Mouse (Mus musculus) CH12.LX (cell line): Measurements from ENCODE around the gene Ift43.

Source experiments
- CTCF ChIP-seq, 2 experiments: IDR thresholded peaks in 1 of 2; conservative IDR thresholded peaks in 1 of 2; 2 replicates each; pipeline ENCODE4 v1.5.1; 2011 to 2012; ENCODE audit warnings: low read depth in 2 of 2, low read length in 2 of 2, improper control_type of control experiment in 1 of 2, inconsistent platforms in 1 of 2, mild to moderate bottlenecking in 1 of 2, moderate library complexity in 1 of 2
- ELF1 ChIP-seq: IDR thresholded peaks from 2 replicates; pipeline ENCODE4 v1.6.1; 2014; ENCODE audit warnings: low read depth, mild to moderate bottlenecking, inconsistent platforms, low read length, improper control_type of control experiment
- EP300 ChIP-seq: IDR thresholded peaks from 2 replicates; pipeline ENCODE4 v1.6.1; 2011; ENCODE audit warnings: low read length, improper control_type of control experiment
- MAFK ChIP-seq: IDR thresholded peaks from 2 replicates; pipeline ENCODE4 v1.6.1; 2011; ENCODE audit warnings: low read length, improper control_type of control experiment; ENCODE audit not compliant: insufficient replicate concordance
- MAX ChIP-seq: IDR thresholded peaks from 2 replicates; pipeline ENCODE4 v1.6.1; 2011; ENCODE audit warnings: low read length, improper control_type of control experiment
- POLR2A ChIP-seq: IDR thresholded peaks from 2 replicates; pipeline ENCODE4 v1.6.1; 2011; ENCODE audit warnings: low read depth, mild to moderate bottlenecking, improper control_type of control experiment, low read length
- POLR2AphosphoS2 ChIP-seq: IDR thresholded peaks from 2 replicates; pipeline ENCODE4 v1.6.1; 2011; ENCODE audit warnings: low read depth, low read length, improper control_type of control experiment
- SIN3A ChIP-seq: IDR thresholded peaks from 2 replicates; pipeline ENCODE4 v1.6.1; 2012; ENCODE audit warnings: low read length, improper control_type of control experiment, inconsistent platforms
- TBP ChIP-seq: conservative IDR thresholded peaks from 2 replicates; pipeline ENCODE4 v1.6.1; 2011; ENCODE audit warnings: low read depth, low read length, improper control_type of control experiment
- USF1 ChIP-seq: IDR thresholded peaks from 2 replicates; pipeline ENCODE4 v1.6.1; 2014; ENCODE audit warnings: low read depth, mild to moderate bottlenecking, inconsistent platforms, low read length, improper control_type of control experiment
- USF2 ChIP-seq: conservative IDR thresholded peaks from 2 replicates; pipeline ENCODE4 v1.6.1; 2011; ENCODE audit warnings: low read depth, low read length, improper control_type of control experiment

GRCm38 (mm10) chr12:86168712-86169111 lies 86.4 kb downstream of the Ift43 start:
- TF ChIP-seq ELF1 (no peak), EP300 (no peak), POLR2A (no peak), MAX (no peak), CTCF (conservative IDR thresholded peaks at IDR 0.05 in 1 of 2, IDR thresholded peaks at IDR 0.05 in 1 of 2; ENCODE audit: low read depth in 2 of 2, low read length in 2 of 2) (no peak), TBP (no peak), USF2 (no peak), MAFK (no peak), USF1 (no peak), SIN3A (no peak), POLR2AphosphoS2 (no peak)
